24 mouse cellular contexts compared by ENCODE assay signal in genomic region chr13:95140460-95141079, GRCm38 (mm10).
DNase-seq lines count a peak whose midpoint lies in the region; ATAC-seq and TF ChIP-seq lines count a peak whose summit lies in the region.
"Had no signal": no experiment of that assay in that cellular context is flagged by ENCODE, and none has a peak within 500 bp of the region (broad histone marks: within the 10 kb centered on the region; RNA-seq: fewer than 3 reads in every experiment).

No protein-coding gene starts in this region.

- 50% methylated on average over 4 of the region's 4 CpGs for WGBS in intestine, embryonic 15.5 days
- 33% methylated on average over 4 of the region's 4 CpGs for WGBS in intestine, postnatal 0 days
- 89% methylated on average over 4 of the region's 4 CpGs for WGBS in midbrain, embryonic 13.5 days
- WGBS in hindbrain, embryonic 16.5 days: 89% methylated on average over 4 of the region's 4 CpGs

- H3K9ac ChIP-seq in intestine, embryonic 15.5 days: no peak overlapping the region
- no peak overlapping the region for H3K9ac ChIP-seq in intestine, postnatal 0 days (ENCODE audit: low read depth, low read length)
- no peak overlapping the region for H3K9ac ChIP-seq in midbrain, embryonic 13.5 days (replicated peaks)
- H3K9ac ChIP-seq in hindbrain, embryonic 16.5 days (ENCODE audit: low read depth, low read length): no peak overlapping the region
- H3K9ac ChIP-seq: embryonic facial prominence, embryonic 12.5 days; forebrain, embryonic 13.5 days; forebrain, embryonic 15.5 days; forebrain, postnatal 0 days had no signal

- intact Hi-C loops in heart, postnatal 10 days (cut with DNase I): no loop called here

- H3K36me3 ChIP-seq in intestine, embryonic 15.5 days: no peaks in the 10 kb centered on the region
- H3K36me3 ChIP-seq in intestine, postnatal 0 days (ENCODE audit: control insufficient read depth, insufficient read depth): no peaks in the 10 kb centered on the region
- no peaks in the 10 kb centered on the region for H3K36me3 ChIP-seq in midbrain, embryonic 13.5 days
- no peaks in the 10 kb centered on the region for H3K36me3 ChIP-seq in hindbrain, embryonic 16.5 days (ENCODE audit: control insufficient read depth, insufficient read depth, low read length)
- H3K36me3 ChIP-seq: embryonic facial prominence, embryonic 10.5 days; embryonic facial prominence, embryonic 12.5 days; forebrain, embryonic 15.5 days; G1E had no signal

- no peak for TF ChIP-seq CTCF in intestine, postnatal 0 days (IDR thresholded peaks at IDR 0.05; ENCODE audit: low read depth)

- no peak overlapping the region for H3K4me2 ChIP-seq in intestine, embryonic 15.5 days (replicated peaks)
- no peak overlapping the region for H3K4me2 ChIP-seq in intestine, postnatal 0 days (replicated peaks; ENCODE audit: low read depth)
- no peak overlapping the region for H3K4me2 ChIP-seq in midbrain, embryonic 13.5 days (replicated peaks)
- H3K4me2 ChIP-seq in hindbrain, embryonic 16.5 days (ENCODE audit: low read length): no peak overlapping the region
- H3K4me2 ChIP-seq: embryonic facial prominence, embryonic 12.5 days; forebrain, embryonic 13.5 days; forebrain, embryonic 15.5 days had no signal

- peak; percentile 63 for DNase-seq in heart, adult 11 months
- no peak for DNase-seq in heart, postnatal 10 days
- DNase-seq: adrenal gland, postnatal 10 days; adrenal gland, postnatal 25 days; B cell, adult 2 months; cerebellum, adult 11-12 months; cerebellum, adult 2 months; cerebellum, adult 9-10 months; cerebellum, postnatal 10 days; cerebellum, postnatal 25 days; forebrain, postnatal 0 days had no signal

- no peaks in the 10 kb centered on the region for H3K9me3 ChIP-seq in intestine, embryonic 15.5 days
- peaks cover 6% of the 10 kb centered on the region for H3K9me3 ChIP-seq in intestine, postnatal 0 days (ENCODE audit: control insufficient read depth)
- peaks cover 4% of the 10 kb centered on the region; the same call in 1 of the 2 replicates for H3K9me3 ChIP-seq in midbrain, embryonic 13.5 days
- peaks cover 4% of the 10 kb centered on the region for H3K9me3 ChIP-seq in hindbrain, embryonic 16.5 days (ENCODE audit: control insufficient read depth, low read length)
- H3K9me3 ChIP-seq: forebrain, embryonic 15.5 days; G1E had no signal

- no peak overlapping the region for H3K4me3 ChIP-seq in intestine, embryonic 15.5 days (replicated peaks)
- no peak overlapping the region for H3K4me3 ChIP-seq in intestine, postnatal 0 days (ENCODE audit: low read depth, low read length)
- H3K4me3 ChIP-seq in midbrain, embryonic 13.5 days (replicated peaks): no peak overlapping the region
- no peak overlapping the region for H3K4me3 ChIP-seq in hindbrain, embryonic 16.5 days (ENCODE audit: low read length)
- H3K4me3 ChIP-seq: embryonic facial prominence, embryonic 10.5 days; embryonic facial prominence, embryonic 12.5 days; forebrain, embryonic 13.5 days; forebrain, embryonic 15.5 days had no signal

- H3K27ac ChIP-seq in intestine, embryonic 15.5 days: no peak overlapping the region
- H3K27ac ChIP-seq in intestine, postnatal 0 days (ENCODE audit: low read depth, low read length): no peak overlapping the region
- no peak overlapping the region for H3K27ac ChIP-seq in midbrain, embryonic 13.5 days
- no peak overlapping the region for H3K27ac ChIP-seq in hindbrain, embryonic 16.5 days (ENCODE audit: low read depth, low read length)
- H3K27ac ChIP-seq: embryonic facial prominence, embryonic 10.5 days; embryonic facial prominence, embryonic 12.5 days; forebrain, embryonic 13.5 days; forebrain, embryonic 15.5 days had no signal

- ATAC-seq in intestine, embryonic 15.5 days: peak; percentile 76; the same call in 1 of the 2 replicates
- ATAC-seq in intestine, postnatal 0 days: peak; percentile 49
- no peak for ATAC-seq in midbrain, embryonic 13.5 days
- no peak for ATAC-seq in hindbrain, embryonic 16.5 days
- ATAC-seq: activated CD4-positive, CD25-positive, alpha-beta regulatory T cell, adult 4 months; CD4-positive, CD25-positive, alpha-beta regulatory T cell, adult 4 months; forebrain, embryonic 13.5 days; forebrain, embryonic 15.5 days; forebrain, postnatal 0 days; Patski had no signal

- H3K27me3 ChIP-seq in intestine, embryonic 15.5 days (replicated peaks): no peaks in the 10 kb centered on the region
- H3K27me3 ChIP-seq in intestine, postnatal 0 days (replicated peaks; ENCODE audit: control insufficient read depth, insufficient read depth, low read length): no peaks in the 10 kb centered on the region
- H3K27me3 ChIP-seq in midbrain, embryonic 13.5 days: no peaks in the 10 kb centered on the region
- H3K27me3 ChIP-seq in hindbrain, embryonic 16.5 days (replicated peaks; ENCODE audit: control insufficient read depth, insufficient read depth, low read length): no peaks in the 10 kb centered on the region
- H3K27me3 ChIP-seq: CH12.LX; embryonic facial prominence, embryonic 12.5 days; forebrain, embryonic 13.5 days; forebrain, embryonic 15.5 days; Patski had no signal

- no peaks in the 10 kb centered on the region for H3K4me1 ChIP-seq in intestine, embryonic 15.5 days (replicated peaks)
- no peaks in the 10 kb centered on the region for H3K4me1 ChIP-seq in intestine, postnatal 0 days (replicated peaks; ENCODE audit: control insufficient read depth, insufficient read depth, low read length)
- H3K4me1 ChIP-seq in midbrain, embryonic 13.5 days (replicated peaks): no peaks in the 10 kb centered on the region
- no peaks in the 10 kb centered on the region for H3K4me1 ChIP-seq in hindbrain, embryonic 16.5 days (ENCODE audit: control insufficient read depth, insufficient read depth, low read depth, low read length)
- H3K4me1 ChIP-seq: embryonic facial prominence, embryonic 10.5 days; embryonic facial prominence, embryonic 12.5 days; forebrain, embryonic 13.5 days; forebrain, embryonic 15.5 days had no signal

Comparison
In these comparisons a context has a peak if more than half of its experiments do, and no peak if none do; other contexts are left out.
1. ATAC-seq: peak in intestine, embryonic 15.5 days (single experiment) and intestine, postnatal 0 days (single experiment); none in midbrain, embryonic 13.5 days (single experiment) and hindbrain, embryonic 16.5 days (single experiment).